Mouse (Mus musculus) neutrophil, adult 59 days (primary cell): ENCODE results near the gene Cd200r3. TPM values are rescaled to one million over a fixed set of nuclear protein-coding genes. Genes with fewer than 3 reads are reported as not detected.

Experiments
- total RNA-seq, 2 experiments: library from RNA; stranded (reverse); gene quantifications; 1 replicate in 1 of 2; 2 replicates in 1 of 2; pipeline ENCODE4 v1.2.4; 2023

The Cd200r3 gene
- total RNA-seq, result 1 to 10 TPM; 4.9 to 8.5 TPM

GRCm38 (mm10) chr16:44943468-44943867 lies at the start of gene Cd200r3:
Gene Cd200r3, plus strand, starts transcription at chr16:44943678.

Other genes with a start within 250 kb of the Cd200r3 start
- 10 to 100 TPM in 1 of 2 experiments, 1 to 10 TPM in 1; 5.9 to 10.0 TPM for gene Nepro, start 219.4 kb upstream of the Cd200r3 start, total RNA-seq
- gene Gtpbp8, start 197.3 kb upstream of the Cd200r3 start, total RNA-seq, result 10 to 100 TPM in 1 of 2 experiments, 1 to 10 TPM in 1; 8.2 to 10.7 TPM
- gene Cd200r1, start 177.9 kb upstream of the Cd200r3 start, total RNA-seq, result 10 to 100 TPM; 15.0 to 15.2 TPM
- 1 to 10 TPM; 1.0 to 1.7 TPM for gene Cd200r4, start 131.9 kb upstream of the Cd200r3 start, total RNA-seq
- under 1 TPM in 1 of 2 experiments, not detected in 1; 0.22 TPM for gene Cd200r2, start 76.6 kb upstream of the Cd200r3 start, total RNA-seq
- gene Ccdc80, start 149.7 kb downstream of the Cd200r3 start, total RNA-seq, result 1 to 10 TPM; 2.4 to 3.3 TPM
- 10 to 100 TPM; 77.4 to 80.9 TPM for gene Slc35a5, start 215.0 kb downstream of the Cd200r3 start, total RNA-seq
- gene Atg3, start 215.1 kb downstream of the Cd200r3 start, total RNA-seq, result 100 to 1,000 TPM in 1 of 2 experiments, 10 to 100 TPM in 1; 99.2 to 104 TPM